Mouse (Mus musculus): ENCODE measurements around the gene Slc39a9. TPM values are rescaled to one million over a fixed set of nuclear protein-coding genes. Genes with fewer than 3 reads are reported as not detected.

The Slc39a9 gene
- polyA plus RNA-seq, 1 experiment from 2014 or later, result 15.7 TPM

GRCm38 (mm10) chr12:80695004-80695403 is 51.3 kb downstream of the Slc39a9 start:
- no peaks in the 10 kb centered on the region for H3K36me3 ChIP-seq
- no peaks in the 10 kb centered on the region for H3K9me3 ChIP-seq (replicated peaks)
- H3K27me3 ChIP-seq (replicated peaks), result peaks cover 72% of the 10 kb centered on the region
- no peak for ATAC-seq
- 83% methylated on average over 3 of the region's 3 CpGs for WGBS (ENCODE audit: insufficient replicate concordance)
- no peak overlapping the region for H3K9ac ChIP-seq
- H3K4me2 ChIP-seq, result no peak overlapping the region
- no peak overlapping the region for H3K4me3 ChIP-seq
- H3K27ac ChIP-seq, result no peak overlapping the region
- peaks cover 54% of the 10 kb centered on the region for H3K4me1 ChIP-seq

GRCm38 (mm10) chr12:80698526-80699143 is 55.0 kb downstream of the Slc39a9 start:
- Histone ChIP-seq H3K36me3 (no peaks in the 10 kb centered on the region), H3K27ac (peak overlapping the region; percentile 85), H3K4me1 (peaks cover 47% of the 10 kb centered on the region), H3K4me3 (no peak overlapping the region), H3K9ac (no peak overlapping the region), H3K4me2 (peak overlapping the region; percentile 22), H3K9me3 (replicated peaks) (no peaks in the 10 kb centered on the region), H3K27me3 (replicated peaks) (peaks cover 40% of the 10 kb centered on the region)
- ATAC-seq, result peak; percentile 98
- WGBS (ENCODE audit: insufficient replicate concordance), result 36% methylated on average over 5 of the region's 5 CpGs

GRCm38 (mm10) chr12:80699144-80699531 is 55.5 kb downstream of the Slc39a9 start:
- peak overlapping the region; percentile 4; the same call in 1 of the 2 replicates for H3K9ac ChIP-seq
- H3K36me3 ChIP-seq, result no peaks in the 10 kb centered on the region
- no peaks in the 10 kb centered on the region for H3K9me3 ChIP-seq (replicated peaks)
- H3K27ac ChIP-seq, result peak overlapping the region; percentile 85
- ATAC-seq, result peak; percentile 86
- H3K4me2 ChIP-seq, result peak overlapping the region; percentile 22
- WGBS (ENCODE audit: insufficient replicate concordance), result 37% methylated on average over 2 of the region's 2 CpGs
- H3K4me3 ChIP-seq, result no peak overlapping the region
- H3K4me1 ChIP-seq, result peaks cover 47% of the 10 kb centered on the region
- H3K27me3 ChIP-seq (replicated peaks), result peaks cover 35% of the 10 kb centered on the region

- Histone ChIP-seq H3K27ac (no peak overlapping the region), H3K36me3 (no peaks in the 10 kb centered on the region), H3K4me3 (no peak overlapping the region), H3K9me3 (replicated peaks) (no peaks in the 10 kb centered on the region), H3K27me3 (replicated peaks) (peaks cover 22% of the 10 kb centered on the region), H3K4me1 (peaks cover 42% of the 10 kb centered on the region), H3K4me2 (no peak overlapping the region), H3K9ac (no peak overlapping the region)
- WGBS (ENCODE audit: insufficient replicate concordance), result 70% methylated on average over 7 of the region's 7 CpGs
- no peak for ATAC-seq
Measured at GRCm38 (mm10) chr12:80701332-80701731, 57.6 kb downstream of the Slc39a9 start.

- Histone ChIP-seq H3K4me2 (no peak overlapping the region), H3K36me3 (no peaks in the 10 kb centered on the region), H3K9ac (no peak overlapping the region), H3K27me3 (replicated peaks) (peaks cover 55% of the 10 kb centered on the region), H3K4me1 (0 out of 2 replicates have a peak, but pooled peaks cover 4% of the 10 kb centered on the region), H3K9me3 (replicated peaks) (no peaks in the 10 kb centered on the region), H3K27ac (no peak overlapping the region), H3K4me3 (no peak overlapping the region)
- WGBS (ENCODE audit: insufficient replicate concordance), result 45% methylated on average over 11 of the region's 11 CpGs
- no peak for ATAC-seq
Measured at GRCm38 (mm10) chr12:80706208-80706914, 62.7 kb downstream of the Slc39a9 start.

- ATAC-seq, result no peak
- Histone ChIP-seq H3K4me1 (no peaks in the 10 kb centered on the region), H3K27me3 (replicated peaks) (peaks cover 53% of the 10 kb centered on the region), H3K4me3 (no peak overlapping the region), H3K4me2 (no peak overlapping the region), H3K9me3 (replicated peaks) (no peaks in the 10 kb centered on the region), H3K27ac (no peak overlapping the region), H3K36me3 (no peaks in the 10 kb centered on the region), H3K9ac (no peak overlapping the region)
- WGBS (ENCODE audit: insufficient replicate concordance), result 37% methylated on average over 6 of the region's 6 CpGs
Measured at GRCm38 (mm10) chr12:80706915-80707604, 63.4 kb downstream of the Slc39a9 start.

GRCm38 (mm10) chr12:80715915-80716314 is 72.2 kb downstream of the Slc39a9 start:
- no peak overlapping the region for H3K9ac ChIP-seq
- ATAC-seq, result no peak
- no peak overlapping the region for H3K4me2 ChIP-seq
- peaks cover 18% of the 10 kb centered on the region for H3K4me1 ChIP-seq
- no peaks in the 10 kb centered on the region for H3K9me3 ChIP-seq (replicated peaks)
- 55% methylated on average over 6 of the region's 6 CpGs for WGBS (ENCODE audit: insufficient replicate concordance)
- H3K4me3 ChIP-seq, result no peak overlapping the region
- H3K27me3 ChIP-seq (replicated peaks), result peaks cover 47% of the 10 kb centered on the region
- no peak overlapping the region for H3K27ac ChIP-seq
- H3K36me3 ChIP-seq, result no peaks in the 10 kb centered on the region

GRCm38 (mm10) chr12:80719141-80719540 is 75.5 kb downstream of the Slc39a9 start:
- Histone ChIP-seq H3K4me2 (no peak overlapping the region), H3K4me3 (no peak overlapping the region), H3K27me3 (replicated peaks) (peaks cover 39% of the 10 kb centered on the region), H3K27ac (no peak overlapping the region), H3K9me3 (replicated peaks) (no peaks in the 10 kb centered on the region), H3K4me1 (peaks cover 29% of the 10 kb centered on the region), H3K9ac (no peak overlapping the region), H3K36me3 (no peaks in the 10 kb centered on the region)
- ATAC-seq, result no peak
- 16% methylated on average over 2 of the region's 2 CpGs for WGBS (ENCODE audit: insufficient replicate concordance)

GRCm38 (mm10) chr12:80720507-80720906 is 76.8 kb downstream of the Slc39a9 start:
- Histone ChIP-seq H3K4me1 (peaks cover 21% of the 10 kb centered on the region), H3K36me3 (no peaks in the 10 kb centered on the region), H3K9ac (no peak overlapping the region), H3K4me2 (no peak overlapping the region), H3K27me3 (replicated peaks) (peaks cover 32% of the 10 kb centered on the region), H3K27ac (no peak overlapping the region), H3K9me3 (replicated peaks) (no peaks in the 10 kb centered on the region), H3K4me3 (no peak overlapping the region)
- 57% methylated on average over 12 of the region's 12 CpGs for WGBS (ENCODE audit: insufficient replicate concordance)
- ATAC-seq, result no peak

GRCm38 (mm10) chr12:80721458-80721857 is 77.8 kb downstream of the Slc39a9 start:
- no peaks in the 10 kb centered on the region for H3K9me3 ChIP-seq (replicated peaks)
- WGBS (ENCODE audit: insufficient replicate concordance), result 78% methylated on average over 15 of the region's 15 CpGs
- no peak for ATAC-seq
- H3K27me3 ChIP-seq (replicated peaks), result peaks cover 29% of the 10 kb centered on the region
- H3K4me1 ChIP-seq, result peaks cover 12% of the 10 kb centered on the region
- H3K36me3 ChIP-seq, result no peaks in the 10 kb centered on the region
- no peak overlapping the region for H3K4me3 ChIP-seq
- no peak overlapping the region for H3K4me2 ChIP-seq
- H3K27ac ChIP-seq, result no peak overlapping the region
- no peak overlapping the region for H3K9ac ChIP-seq

GRCm38 (mm10) chr12:80724853-80725559 is 81.3 kb downstream of the Slc39a9 start:
- Histone ChIP-seq H3K27me3 (replicated peaks) (peaks cover 33% of the 10 kb centered on the region), H3K4me2 (peak overlapping the region; percentile 12; the same call in 1 of the 2 replicates), H3K27ac (no peak overlapping the region), H3K9me3 (replicated peaks) (no peaks in the 10 kb centered on the region), H3K4me1 (peaks cover 11% of the 10 kb centered on the region), H3K36me3 (no peaks in the 10 kb centered on the region), H3K9ac (no peak overlapping the region), H3K4me3 (no peak overlapping the region)
- ATAC-seq, result no peak
- 25% methylated on average over 10 of the region's 10 CpGs for WGBS (ENCODE audit: insufficient replicate concordance)
